Mouse (Mus musculus) embryonic facial prominence, embryonic 11.5 days (tissue): ENCODE data around the gene Tbc1d32. TPM values are rescaled to one million over a fixed set of nuclear protein-coding genes. Genes with fewer than 3 reads are reported as not detected.
"Not testable (repeated sequence)": the region's sequence is repeated elsewhere in the genome, so short reads cannot be mapped to it uniquely, and the experiment has no call there.

ENCODE experiments used
- ATAC-seq: fragments of 200-750 bp; cut with Nextera tagmentation; replicated peaks from 2 replicates; pipeline ENCODE4 v1.8.0; 2017; ENCODE audit warnings: low read depth; ENCODE audit not compliant: insufficient number of reproducible peaks, low FRiP score, low TSS enrichment
- DNase-seq: peaks from one replicate; pipeline ENCODE4 v3.0.0-alpha.2; 2015; ENCODE audit warnings: low spot score
- H3K27ac ChIP-seq: fragments of 300-500 bp; sonication (generic); replicated peaks from 2 replicates; pipeline ENCODE4 v1.5.1; 2014; ENCODE audit warnings: mild to moderate bottlenecking, low read depth, low read length, control low read depth
- H3K27me3 ChIP-seq: fragments of 300-500 bp; sonication (generic); 2 replicates; pipeline ENCODE4 v1.6.1; 2014; ENCODE audit warnings: mild to moderate bottlenecking, low read length, moderate library complexity, mixed read lengths; ENCODE audit not compliant: control insufficient read depth, insufficient read depth
- H3K36me3 ChIP-seq: fragments of 300-500 bp; sonication (generic); replicated peaks from 2 replicates; pipeline ENCODE4 v1.6.1; 2014; ENCODE audit warnings: low read depth, mild to moderate bottlenecking, low read length, moderate library complexity, mixed read lengths; ENCODE audit not compliant: control insufficient read depth, insufficient read depth
- H3K4me1 ChIP-seq: fragments of 300-500 bp; sonication (generic); 2 replicates; pipeline ENCODE4 v1.6.1; 2014; ENCODE audit warnings: low read length, mixed read lengths; ENCODE audit not compliant: control insufficient read depth, insufficient read depth
- H3K4me2 ChIP-seq: fragments of 300-500 bp; sonication (generic); 2 replicates; pipeline ENCODE4 v1.6.1; 2014; ENCODE audit warnings: low read depth, mild to moderate bottlenecking, control low read depth, low read length, moderate library complexity
- H3K4me3 ChIP-seq: fragments of 300-500 bp; sonication (generic); 2 replicates; pipeline ENCODE4 v1.5.1; 2014; ENCODE audit warnings: low read depth, low read length, control low read depth
- H3K9ac ChIP-seq: fragments of 300-500 bp; sonication (generic); replicated peaks from 2 replicates; pipeline ENCODE4 v1.6.1; 2014; ENCODE audit warnings: mild to moderate bottlenecking, control low read depth, low read length
- H3K9me3 ChIP-seq: fragments of 300-500 bp; sonication (generic); replicated peaks from 2 replicates; pipeline ENCODE4 v1.6.1; 2016; ENCODE audit warnings: mild to moderate bottlenecking, low read length, inconsistent platforms, mixed read lengths; ENCODE audit not compliant: control insufficient read depth
- WGBS: fragments of 180-500 bp; shearing (Covaris S2); extraction: QIAGEN DNeasy Blood & Tissue Kit; methylation state at CpG from one replicate; pipeline ENCODE4 v1.1.7; 2014; 5-methylcytosine and 5-hydroxymethylcytosine counted together
- polyA plus RNA-seq: library from polyadenylated mRNA; unstranded; fragments of >200 nt; fragmentation: Nextera tagmentation; extraction: Ambion mirVana; gene quantifications from 2 replicates; pipeline ENCODE4 v1.2.1, GENCODE M21; 2014

Tbc1d32 gene
- polyA plus RNA-seq, 1 experiment from 2014 or later = 4.0 TPM

DNA sequence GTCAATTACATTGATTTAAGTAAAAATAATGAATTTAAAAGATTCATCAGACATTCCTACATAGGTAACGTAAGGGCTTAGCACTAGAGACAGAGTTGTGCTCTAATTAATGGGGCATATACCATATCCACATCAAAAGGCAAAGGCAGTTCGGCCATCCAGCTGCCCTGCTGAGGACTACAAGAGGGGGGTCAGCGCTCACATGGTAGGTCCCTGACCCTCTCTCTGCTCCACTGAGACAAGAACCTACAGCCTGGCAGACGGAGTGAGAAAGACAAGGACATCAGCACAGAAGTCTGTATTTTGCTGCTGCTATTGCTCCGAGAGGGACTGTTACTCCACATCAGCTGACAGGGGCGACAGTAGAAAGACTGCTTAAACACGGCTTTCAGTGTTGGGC lies 34.2 kb downstream of the Tbc1d32 start:
- DNase-seq (no peak), ATAC-seq (0 out of 2 replicates have a peak, but pooled peaks have one; percentile 29)
- Histone ChIP-seq H3K27ac (no peak overlapping the region), H3K4me1 (no peaks in the 10 kb centered on the region), H3K9ac (no peak overlapping the region), H3K4me3 (no peak overlapping the region), H3K27me3 (no peaks in the 10 kb centered on the region), H3K4me2 (no peak overlapping the region), H3K9me3 (no peaks in the 10 kb centered on the region), H3K36me3 (no peaks in the 10 kb centered on the region)
- WGBS = 76% methylated on average over 7 of the region's 7 CpGs

DNA sequence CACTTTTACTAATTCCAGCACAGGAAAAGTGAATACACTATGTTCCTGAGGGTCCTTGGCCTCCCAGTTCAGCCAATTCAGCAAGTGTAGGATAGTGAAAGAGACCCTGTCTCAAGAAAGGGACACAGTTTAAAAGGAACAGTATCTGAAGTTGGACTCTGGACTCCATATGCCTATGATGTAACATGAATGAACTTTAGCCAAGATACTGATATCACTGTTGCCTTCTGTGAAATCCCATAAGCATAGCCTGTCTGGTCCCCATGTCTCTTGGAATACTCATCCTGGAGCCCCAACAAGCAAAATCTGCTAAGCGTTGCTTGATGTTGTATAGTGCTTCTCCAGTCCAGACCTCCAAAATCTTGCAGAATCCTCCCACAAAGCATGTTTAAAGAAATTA lies 46.8 kb downstream of the Tbc1d32 start:
- ATAC-seq (no peak), DNase-seq (no peak)
- no peak overlapping the region for H3K4me2 ChIP-seq
- H3K27ac ChIP-seq = no peak overlapping the region
- H3K36me3 ChIP-seq = no peaks in the 10 kb centered on the region
- H3K4me1 ChIP-seq = no peaks in the 10 kb centered on the region
- no peaks in the 10 kb centered on the region for H3K9me3 ChIP-seq
- no peak overlapping the region for H3K4me3 ChIP-seq
- no peaks in the 10 kb centered on the region for H3K27me3 ChIP-seq
- no peak overlapping the region for H3K9ac ChIP-seq
- 94% methylated on average over 1 of the region's 1 CpGs for WGBS

DNA sequence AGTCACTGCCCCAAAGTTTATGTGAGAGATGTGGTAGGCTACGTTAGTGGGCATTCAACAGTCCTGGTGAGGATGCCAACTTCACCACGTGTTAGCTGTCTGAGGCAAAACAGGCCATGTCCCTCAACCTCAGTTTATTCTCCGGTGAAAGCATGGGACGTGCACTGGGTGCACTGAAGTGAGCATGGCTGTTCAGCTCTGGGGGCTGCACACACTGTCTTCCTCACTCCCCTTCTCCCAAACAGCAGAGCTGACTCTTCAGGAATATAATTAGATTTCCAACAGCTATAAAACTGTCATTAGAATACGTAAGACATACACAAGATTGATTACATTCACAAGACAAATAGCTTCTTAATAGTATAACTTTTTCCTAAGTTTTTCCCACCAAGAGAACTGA lies 55.3 kb downstream of the Tbc1d32 start:
- Histone ChIP-seq H3K36me3 (no peaks in the 10 kb centered on the region), H3K4me3 (no peak overlapping the region), H3K27ac (no peak overlapping the region), H3K27me3 (no peaks in the 10 kb centered on the region), H3K9me3 (no peaks in the 10 kb centered on the region), H3K4me1 (no peaks in the 10 kb centered on the region), H3K4me2 (no peak overlapping the region), H3K9ac (no peak overlapping the region)
- ATAC-seq (no peak), DNase-seq (no peak)
- WGBS = 84% methylated on average over 5 of the region's 5 CpGs

DNA sequence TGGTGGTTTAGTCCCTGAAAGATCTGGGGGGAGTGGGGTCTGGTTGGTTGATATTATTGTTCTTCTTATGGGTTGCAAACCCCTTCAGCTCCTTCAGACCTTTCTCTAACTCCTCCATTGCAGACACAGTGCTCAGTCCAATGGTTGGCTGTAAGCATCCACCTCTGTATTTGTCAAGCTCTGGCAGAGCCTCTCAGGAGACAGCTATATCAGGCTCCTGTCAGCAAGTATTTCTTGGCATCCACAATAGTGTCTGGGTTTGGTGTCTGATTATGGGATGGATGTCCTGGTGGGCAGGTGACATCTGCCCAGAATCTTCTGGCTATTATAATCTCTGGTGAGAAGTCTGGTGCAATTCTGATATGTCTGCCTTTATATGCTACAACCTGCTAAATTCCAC lies 60.8 kb downstream of the Tbc1d32 start:
- H3K4me1 ChIP-seq, H3K9ac ChIP-seq, H3K27ac ChIP-seq, ATAC-seq, H3K4me3 ChIP-seq, H3K27me3 ChIP-seq, DNase-seq, H3K36me3 ChIP-seq, H3K4me2 ChIP-seq, H3K9me3 ChIP-seq: not testable (repeated sequence)

DNA sequence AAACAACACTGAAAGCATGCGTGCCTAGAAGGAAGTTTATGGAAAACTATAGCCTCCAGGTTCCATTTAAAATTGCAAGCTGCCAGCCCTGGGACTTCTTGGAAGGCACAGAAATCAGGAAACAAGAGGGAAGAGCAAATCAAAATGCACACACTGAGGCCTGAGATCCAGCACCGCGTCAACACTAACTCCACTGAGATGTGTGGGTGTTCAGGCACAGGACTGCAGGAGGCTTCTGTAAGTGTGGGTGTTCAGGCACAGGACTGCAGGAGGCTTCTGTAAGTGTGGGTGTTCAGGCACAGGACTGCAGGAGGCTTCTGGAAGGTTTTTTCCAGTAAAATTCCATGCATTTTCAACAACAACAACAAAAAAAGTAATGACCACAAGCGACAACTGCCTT lies 62.7 kb downstream of the Tbc1d32 start:
- ATAC-seq = no peak
- H3K4me3 ChIP-seq = no peak overlapping the region
- no peaks in the 10 kb centered on the region for H3K27me3 ChIP-seq
- no peak for DNase-seq
- no peaks in the 10 kb centered on the region for H3K4me1 ChIP-seq
- WGBS = 89% methylated on average over 4 of the region's 4 CpGs
- no peaks in the 10 kb centered on the region for H3K36me3 ChIP-seq
- H3K9me3 ChIP-seq = no peaks in the 10 kb centered on the region
- H3K27ac ChIP-seq = no peak overlapping the region
- H3K9ac ChIP-seq = no peak overlapping the region
- H3K4me2 ChIP-seq = no peak overlapping the region

DNA sequence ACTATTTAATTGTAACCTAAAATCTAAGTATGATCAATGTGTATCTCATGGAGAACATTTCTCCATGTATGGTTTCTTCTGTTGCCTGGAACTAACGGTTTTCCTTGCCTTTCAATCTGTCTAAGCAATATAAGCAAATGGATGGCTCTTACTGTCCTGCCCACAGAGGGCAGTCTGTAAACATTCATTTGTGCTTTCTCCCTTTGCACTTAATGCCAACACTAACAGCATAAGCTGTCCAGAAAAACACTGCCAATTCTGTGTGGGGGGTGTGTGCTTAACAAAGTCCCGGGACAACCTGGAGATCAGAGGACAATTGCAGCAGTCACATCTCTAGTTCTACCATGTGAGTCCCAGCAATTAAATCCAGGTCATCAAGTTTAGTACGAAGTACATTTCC lies 64.1 kb downstream of the Tbc1d32 start:
- Histone ChIP-seq H3K9me3 (no peaks in the 10 kb centered on the region), H3K36me3 (no peaks in the 10 kb centered on the region), H3K27me3 (no peaks in the 10 kb centered on the region), H3K9ac (no peak overlapping the region), H3K4me3 (no peak overlapping the region), H3K4me1 (no peaks in the 10 kb centered on the region), H3K27ac (no peak overlapping the region), H3K4me2 (no peak overlapping the region)
- DNase-seq (no peak), ATAC-seq (no peak)
- 72% methylated on average over 3 of the region's 3 CpGs for WGBS

DNA sequence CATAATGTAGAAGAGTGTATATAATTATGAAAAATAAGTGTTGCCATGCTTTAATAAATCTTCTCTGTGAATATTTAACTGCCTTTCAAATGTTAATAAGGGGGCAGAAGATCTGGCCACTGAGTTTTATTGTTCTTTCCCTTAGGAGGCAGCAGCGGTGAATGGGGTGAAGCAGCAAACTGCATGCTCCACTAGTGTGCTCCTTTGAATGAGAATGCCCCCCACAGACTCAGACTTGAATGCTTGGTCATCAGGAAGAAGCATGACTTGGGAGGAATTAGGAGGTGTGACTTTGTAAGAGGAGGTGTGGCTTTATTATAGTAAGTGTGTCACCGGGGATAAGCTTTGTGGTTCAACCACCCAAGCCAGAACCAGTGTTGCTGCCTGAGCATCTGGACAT lies 69.7 kb downstream of the Tbc1d32 start:
- DNase-seq = no peak
- Histone ChIP-seq H3K4me1 (no peaks in the 10 kb centered on the region), H3K4me2 (no peak overlapping the region)

DNA sequence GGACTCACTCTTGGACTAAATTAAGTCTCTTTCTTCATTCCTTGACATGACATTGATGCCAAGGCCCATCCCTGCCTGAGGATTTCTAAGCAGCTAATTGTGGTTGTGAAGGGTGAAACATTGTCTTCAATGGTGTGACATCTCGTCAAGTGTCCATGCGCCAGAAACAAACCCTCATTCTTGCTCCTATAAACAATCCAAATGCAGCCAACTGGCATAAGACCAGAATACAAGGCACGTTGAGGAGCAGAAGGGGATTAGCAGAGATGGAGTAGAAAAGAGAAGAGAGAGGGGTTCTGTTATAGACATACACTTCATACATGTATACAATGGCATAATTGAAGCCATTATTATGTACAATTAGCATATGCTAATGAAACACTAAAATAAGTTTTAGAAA lies 70.3 kb downstream of the Tbc1d32 start:
- Histone ChIP-seq H3K27me3 (no peaks in the 10 kb centered on the region), H3K4me3 (no peak overlapping the region), H3K36me3 (no peaks in the 10 kb centered on the region), H3K9ac (no peak overlapping the region), H3K9me3 (no peaks in the 10 kb centered on the region), H3K4me1 (no peaks in the 10 kb centered on the region), H3K27ac (no peak overlapping the region), H3K4me2 (no peak overlapping the region)
- DNase-seq (no peak), ATAC-seq (no peak)
- WGBS = 76% methylated on average over 3 of the region's 3 CpGs

More for the DNA sequence above, 69.7 kb downstream of the Tbc1d32 start:
- no peak for ATAC-seq
- H3K9ac ChIP-seq = no peak overlapping the region
- H3K36me3 ChIP-seq = no peaks in the 10 kb centered on the region
- H3K9me3 ChIP-seq = no peaks in the 10 kb centered on the region
- no peaks in the 10 kb centered on the region for H3K27me3 ChIP-seq
- no peak overlapping the region for H3K27ac ChIP-seq
- WGBS = 79% methylated on average over 2 of the region's 2 CpGs
- H3K4me3 ChIP-seq = no peak overlapping the region
